Mouse (Mus musculus): ENCODE results near the gene Hdac6. TPM values are rescaled to one million over a fixed set of nuclear protein-coding genes. Genes with fewer than 3 reads are reported as not detected.
A peak's percentile ranks its signal among the peaks of the same experiment; 100 is the strongest.
"Not testable (repeated sequence)": the region's sequence is repeated elsewhere in the genome, so short reads cannot be mapped to it uniquely, and the experiment has no call there.

Gene Hdac6
- total RNA-seq, 2 experiments from 2014 or later = 9.8 to 11.8 TPM

GRCm38 (mm10) chrX:7926266-7926665 lies 21.4 kb downstream of the Hdac6 start:
- ATAC-seq (replicated peaks; ENCODE audit: low FRiP score, low TSS enrichment, poor library complexity, severe bottlenecking) = no peak

- ATAC-seq (replicated peaks; ENCODE audit: low FRiP score, low TSS enrichment, poor library complexity, severe bottlenecking) = no peak
Measured at GRCm38 (mm10) chrX:7922032-7922431, 25.7 kb downstream of the Hdac6 start.

GRCm38 (mm10) chrX:7919601-7920383 lies 27.9 kb downstream of the Hdac6 start, which contains the start of gene Pcsk1n:
Gene Pcsk1n, plus strand, starts transcription at chrX:7919822.
- ATAC-seq (replicated peaks; ENCODE audit: low FRiP score, low TSS enrichment, poor library complexity, severe bottlenecking) = no peak

GRCm38 (mm10) chrX:7917960-7918359 lies 29.7 kb downstream of the Hdac6 start:
- ATAC-seq (replicated peaks; ENCODE audit: low FRiP score, low TSS enrichment, poor library complexity, severe bottlenecking) = not testable (repeated sequence)

GRCm38 (mm10) chrX:7915669-7916068 lies 32.0 kb downstream of the Hdac6 start:
- peak; percentile 82 for ATAC-seq (replicated peaks; ENCODE audit: low FRiP score, low TSS enrichment, poor library complexity, severe bottlenecking)

GRCm38 (mm10) chrX:7910473-7910872 lies 37.2 kb downstream of the Hdac6 start:
- ATAC-seq (replicated peaks; ENCODE audit: low FRiP score, low TSS enrichment, poor library complexity, severe bottlenecking) = no peak

- not testable (repeated sequence) for ATAC-seq (replicated peaks; ENCODE audit: low FRiP score, low TSS enrichment, poor library complexity, severe bottlenecking)
Measured at GRCm38 (mm10) chrX:7909242-7909641, 38.4 kb downstream of the Hdac6 start, which contains the start of gene Gm10490. Gene Gm10490, plus strand, starts transcription at chrX:7909542.

GRCm38 (mm10) chrX:7907735-7908134 lies 40.0 kb downstream of the Hdac6 start, which contains the start of gene Gm10491:
Gene Gm10491, minus strand, starts transcription at chrX:7907835.
- no peak for ATAC-seq (replicated peaks; ENCODE audit: low FRiP score, low TSS enrichment, poor library complexity, severe bottlenecking)

GRCm38 (mm10) chrX:7904441-7904840 lies 43.2 kb downstream of the Hdac6 start:
- ATAC-seq (replicated peaks; ENCODE audit: low FRiP score, low TSS enrichment, poor library complexity, severe bottlenecking) = no peak

GRCm38 (mm10) chrX:7898880-7899874 lies 48.5 kb downstream of the Hdac6 start, which contains the start of the genes Pqbp1 and Timm17b:
Gene Pqbp1, minus strand, starts transcription at chrX:7899269.
Gene Timm17b, plus strand, starts transcription at chrX:7899357.
- peak; percentile 98 for ATAC-seq (replicated peaks; ENCODE audit: low FRiP score, low TSS enrichment, poor library complexity, severe bottlenecking)

GRCm38 (mm10) chrX:7898211-7898610 lies 49.5 kb downstream of the Hdac6 start:
- no peak for ATAC-seq (replicated peaks; ENCODE audit: low FRiP score, low TSS enrichment, poor library complexity, severe bottlenecking)

- ATAC-seq (replicated peaks; ENCODE audit: low FRiP score, low TSS enrichment, poor library complexity, severe bottlenecking) = peak; percentile 91
Measured at GRCm38 (mm10) chrX:7883841-7884567, 63.7 kb downstream of the Hdac6 start, which contains the start of gene Slc35a2. Gene Slc35a2, plus strand, starts transcription at chrX:7884028.

Other genes starting within 250 kb of the Hdac6 start
- gene Wdr45, start 233.6 kb downstream of the Hdac6 start, total RNA-seq (2014; fragmentation: Nextera tagmentation) = 20.5 and 36.9 TPM in 2 replicates
- 20.2 and 23.8 TPM in 2 replicates for gene Wdr45, start 233.6 kb downstream of the Hdac6 start, total RNA-seq (2017)
- not detected in 2 replicates for gene Gm45208, start 225.6 kb downstream of the Hdac6 start, total RNA-seq (2014; fragmentation: Nextera tagmentation)
- gene Gm45208, start 225.6 kb downstream of the Hdac6 start, total RNA-seq (2017) = not detected in 2 replicates
- 4.9 and 8.1 TPM in 2 replicates for gene Praf2, start 219.4 kb downstream of the Hdac6 start, total RNA-seq (2014; fragmentation: Nextera tagmentation)
- 1.4 and 6.6 TPM in 2 replicates for gene Praf2, start 219.4 kb downstream of the Hdac6 start, total RNA-seq (2017)
- gene Ccdc120, start 197.0 kb downstream of the Hdac6 start, total RNA-seq (2014; fragmentation: Nextera tagmentation) = 0.74 and 2.3 TPM in 2 replicates
- gene Ccdc120, start 197.0 kb downstream of the Hdac6 start, total RNA-seq (2017) = 1.4 and 2.2 TPM in 2 replicates
- gene Tfe3, start 185.3 kb downstream of the Hdac6 start, total RNA-seq (2014; fragmentation: Nextera tagmentation) = 33.5 and 36.5 TPM in 2 replicates
- gene Tfe3, start 185.3 kb downstream of the Hdac6 start, total RNA-seq (2017) = 10.4 and 15.0 TPM in 2 replicates
- gene Gripap1, start 158.1 kb downstream of the Hdac6 start, total RNA-seq (2014; fragmentation: Nextera tagmentation) = 64.4 and 98.4 TPM in 2 replicates
- gene Gripap1, start 158.1 kb downstream of the Hdac6 start, total RNA-seq (2017) = 78.9 and 102 TPM in 2 replicates
- gene Kcnd1, start 125.6 kb downstream of the Hdac6 start, total RNA-seq (2014; fragmentation: Nextera tagmentation) = 0.55 and 2.2 TPM in 2 replicates
- 1.9 and 2.2 TPM in 2 replicates for gene Kcnd1, start 125.6 kb downstream of the Hdac6 start, total RNA-seq (2017)
- 59.5 and 83.5 TPM in 2 replicates for gene Otud5, start 106.5 kb downstream of the Hdac6 start, total RNA-seq (2014; fragmentation: Nextera tagmentation)
- gene Otud5, start 106.5 kb downstream of the Hdac6 start, total RNA-seq (2017) = 50.0 and 64.6 TPM in 2 replicates
- 11.4 and 16.2 TPM in 2 replicates for gene Pim2, start 69.6 kb downstream of the Hdac6 start, total RNA-seq (2014; fragmentation: Nextera tagmentation)
- gene Pim2, start 69.6 kb downstream of the Hdac6 start, total RNA-seq (2017) = 2.1 and 2.2 TPM in 2 replicates
- gene Slc35a2, start 63.9 kb downstream of the Hdac6 start, total RNA-seq (2014; fragmentation: Nextera tagmentation) = 13.2 and 19.3 TPM in 2 replicates
- 9.8 and 16.1 TPM in 2 replicates for gene Slc35a2, start 63.9 kb downstream of the Hdac6 start, total RNA-seq (2017)
- 46.8 and 81.9 TPM in 2 replicates for gene Pqbp1, start 48.6 kb downstream of the Hdac6 start, total RNA-seq (2014; fragmentation: Nextera tagmentation)
- gene Pqbp1, start 48.6 kb downstream of the Hdac6 start, total RNA-seq (2017) = 176 and 188 TPM in 2 replicates
- 71.7 and 112 TPM in 2 replicates for gene Timm17b, start 48.5 kb downstream of the Hdac6 start, total RNA-seq (2014; fragmentation: Nextera tagmentation)
- gene Timm17b, start 48.5 kb downstream of the Hdac6 start, total RNA-seq (2017) = 61.4 and 61.5 TPM in 2 replicates
- not detected in 2 replicates for gene Gm10491, start 40.1 kb downstream of the Hdac6 start, total RNA-seq (2014; fragmentation: Nextera tagmentation)
- not detected in 2 replicates for gene Gm10491, start 40.1 kb downstream of the Hdac6 start, total RNA-seq (2017)
- gene Gm10490, start 38.3 kb downstream of the Hdac6 start, total RNA-seq (2014; fragmentation: Nextera tagmentation) = not detected in 2 replicates
- gene Gm10490, start 38.3 kb downstream of the Hdac6 start, total RNA-seq (2017) = not detected in 2 replicates
- not detected in 2 replicates for gene Pcsk1n, start 28.1 kb downstream of the Hdac6 start, total RNA-seq (2014; fragmentation: Nextera tagmentation)
- gene Pcsk1n, start 28.1 kb downstream of the Hdac6 start, total RNA-seq (2017) = not detected in 2 replicates
- gene Eras, start 19.3 kb downstream of the Hdac6 start, total RNA-seq (2014; fragmentation: Nextera tagmentation) = not detected in 2 replicates
- not detected in 2 replicates for gene Eras, start 19.3 kb downstream of the Hdac6 start, total RNA-seq (2017)
- 187 and 213 TPM in 2 replicates for gene Gata1, start 30.2 kb upstream of the Hdac6 start, total RNA-seq (2014; fragmentation: Nextera tagmentation)
- 134 and 145 TPM in 2 replicates for gene Gata1, start 30.2 kb upstream of the Hdac6 start, total RNA-seq (2017)
- gene Glod5, start 70.6 kb upstream of the Hdac6 start, total RNA-seq (2014; fragmentation: Nextera tagmentation) = not detected in 2 replicates
- not detected in 2 replicates for gene Glod5, start 70.6 kb upstream of the Hdac6 start, total RNA-seq (2017)
- gene Suv39h1, start 126.9 kb upstream of the Hdac6 start, total RNA-seq (2014; fragmentation: Nextera tagmentation) = 79.0 and 89.2 TPM in 2 replicates
- gene Suv39h1, start 126.9 kb upstream of the Hdac6 start, total RNA-seq (2017) = 68.2 and 84.3 TPM in 2 replicates
- gene Was, start 142.6 kb upstream of the Hdac6 start, total RNA-seq (2014; fragmentation: Nextera tagmentation) = 39.5 and 46.0 TPM in 2 replicates
- gene Was, start 142.6 kb upstream of the Hdac6 start, total RNA-seq (2017) = 56.1 and 61.3 TPM in 2 replicates
- gene Wdr13, start 185.0 kb upstream of the Hdac6 start, total RNA-seq (2014; fragmentation: Nextera tagmentation) = 23.0 TPM in 2 replicates
- 14.9 and 26.6 TPM in 2 replicates for gene Wdr13, start 185.0 kb upstream of the Hdac6 start, total RNA-seq (2017)
- 798 and 978 TPM in 2 replicates for gene Rbm3, start 198.0 kb upstream of the Hdac6 start, total RNA-seq (2014; fragmentation: Nextera tagmentation)
- gene Rbm3, start 198.0 kb upstream of the Hdac6 start, total RNA-seq (2017) = 1,469 and 1,492 TPM in 2 replicates
- gene Tbc1d25, start 228.3 kb upstream of the Hdac6 start, total RNA-seq (2014; fragmentation: Nextera tagmentation) = 8.4 and 13.1 TPM in 2 replicates
- 4.8 and 6.9 TPM in 2 replicates for gene Tbc1d25, start 228.3 kb upstream of the Hdac6 start, total RNA-seq (2017)
- gene Ebp, start 245.6 kb upstream of the Hdac6 start, total RNA-seq (2014; fragmentation: Nextera tagmentation) = 31.3 and 44.2 TPM in 2 replicates
- gene Ebp, start 245.6 kb upstream of the Hdac6 start, total RNA-seq (2017) = 46.6 and 58.9 TPM in 2 replicates

Data from megakaryocyte-erythroid progenitor cell, adult 5-6 weeks (primary cell).